Mouse (Mus musculus): Measurements from ENCODE around the gene Rab3a. TPM values are rescaled to one million over a fixed set of nuclear protein-coding genes. Genes with fewer than 3 reads are reported as not detected.
A peak's percentile ranks its signal among the peaks of the same experiment; 100 is the strongest.

Rab3a gene
- polyA plus RNA-seq (2016; fragmentation: Nextera tagmentation; extraction: Ambion mirVana) = 11.2 and 14.2 TPM in 2 replicates

DNA sequence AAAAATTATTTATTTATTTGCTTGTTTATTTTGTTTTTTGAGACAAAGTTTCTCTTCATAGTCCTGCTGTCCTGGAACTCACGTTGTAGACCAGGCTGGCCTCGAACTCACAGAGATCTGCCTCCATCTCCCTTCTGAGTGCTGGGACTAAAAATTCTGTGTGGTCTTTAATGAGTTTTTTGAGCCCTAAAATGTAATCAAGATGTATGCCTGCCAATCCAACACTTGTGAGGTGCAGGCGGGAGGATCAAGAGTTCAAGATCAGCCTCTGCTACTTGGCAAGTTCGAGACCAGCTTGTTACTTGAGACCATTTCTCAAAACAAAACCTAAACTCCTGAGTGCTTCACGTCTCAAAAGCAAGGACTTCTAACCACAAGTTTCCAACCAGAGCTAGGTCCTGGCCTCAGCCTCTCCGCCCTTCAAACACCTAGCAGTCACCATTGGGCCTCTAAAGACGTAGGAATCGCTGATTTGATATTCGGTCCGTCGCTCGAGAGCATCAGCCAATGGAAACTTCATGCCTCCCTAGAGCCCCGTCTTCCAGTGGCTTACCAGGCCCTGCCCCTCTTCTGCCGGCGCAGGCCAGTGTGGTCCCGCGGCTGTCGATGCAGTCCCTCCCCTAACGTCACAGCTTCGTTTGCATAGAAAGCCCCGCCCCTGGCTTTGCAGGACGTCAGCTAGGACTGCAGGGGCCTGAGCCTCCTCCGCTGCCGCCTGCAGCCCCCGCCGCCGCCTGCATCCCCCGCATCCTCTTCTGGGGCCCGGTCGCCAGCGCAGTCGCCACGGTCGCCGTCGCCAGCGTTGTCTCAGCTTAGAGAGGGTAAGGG is at the start of gene Rab3a:
Gene Rab3a, plus strand, starts transcription at position 637 of the 828 bp plus-strand sequence.
- 8% methylated on average over 37 of the region's 37 CpGs for WGBS
- peak within 1 kb of the TSS; percentile 74 for H3K4me3 ChIP-seq
- H3K27ac ChIP-seq = peak within 1 kb of the TSS; percentile 84
- DNase-seq (ENCODE audit: low spot score) = peak; percentile 99
- peaks cover 42% of the 10 kb centered on the region for H3K4me1 ChIP-seq
- H3K9me3 ChIP-seq = no peaks in the 10 kb centered on the region
- peaks cover 29% of the 10 kb centered on the region for H3K36me3 ChIP-seq
- peaks cover 19% of the 10 kb centered on the region for H3K27me3 ChIP-seq (ENCODE audit: insufficient read depth, poor library complexity, severe bottlenecking)

DNA sequence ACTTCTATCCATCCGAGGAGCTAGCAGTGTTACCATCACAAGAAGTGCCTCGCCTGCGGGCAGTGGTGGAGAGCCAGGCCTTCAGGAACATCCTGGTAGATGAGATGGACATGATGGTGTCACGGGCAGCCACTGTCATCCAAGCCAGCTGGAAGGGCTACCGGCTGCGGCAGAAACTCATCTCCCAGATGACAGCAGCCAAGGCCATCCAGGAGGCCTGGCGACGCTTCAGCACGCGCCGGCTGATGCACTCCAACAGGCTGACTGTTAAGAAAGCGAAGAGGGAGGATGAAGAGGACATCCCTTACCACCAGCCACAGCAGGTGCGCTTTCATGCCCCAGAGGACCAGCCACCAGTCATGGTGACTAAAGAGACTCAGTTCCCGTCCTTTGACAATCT is 46.2 kb upstream of the Rab3a start:
- no peak overlapping the region for H3K27ac ChIP-seq
- 0 out of 2 replicates have a peak, but pooled peaks cover 2% of the 10 kb centered on the region for H3K36me3 ChIP-seq
- H3K4me3 ChIP-seq = no peak overlapping the region
- peaks cover 10% of the 10 kb centered on the region; the same call in 1 of the 2 replicates for H3K4me1 ChIP-seq
- WGBS = 82% methylated on average over 14 of the region's 14 CpGs
- peaks cover 8% of the 10 kb centered on the region; the same call in 1 of the 2 replicates for H3K27me3 ChIP-seq (ENCODE audit: insufficient read depth, poor library complexity, severe bottlenecking)
- DNase-seq (ENCODE audit: low spot score) = no peak
- no peaks in the 10 kb centered on the region for H3K9me3 ChIP-seq

DNA sequence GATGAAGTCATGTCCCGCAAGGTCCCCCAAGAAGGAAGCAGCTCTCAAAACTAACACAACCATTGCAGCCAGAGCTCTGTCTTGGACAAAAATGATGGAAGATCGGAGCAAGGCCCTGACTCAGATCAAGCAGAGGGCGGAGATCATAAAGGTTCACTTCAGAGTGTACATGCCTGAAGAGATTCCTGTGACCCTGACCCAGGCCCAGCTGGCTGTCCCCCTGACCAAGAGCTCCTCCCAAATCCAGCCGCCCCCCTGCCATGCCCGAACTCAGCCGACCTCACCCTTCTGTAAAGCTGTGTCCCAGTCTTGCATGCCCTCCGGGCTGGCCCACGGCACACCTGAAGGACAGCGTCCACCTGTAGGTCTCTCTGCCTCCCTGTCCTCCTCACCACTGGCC is 44.7 kb upstream of the Rab3a start:
- no peak for DNase-seq (ENCODE audit: low spot score)
- H3K27ac ChIP-seq = no peak overlapping the region
- no peaks in the 10 kb centered on the region for H3K36me3 ChIP-seq
- WGBS = 87% methylated on average over 9 of the region's 9 CpGs
- H3K9me3 ChIP-seq = no peaks in the 10 kb centered on the region
- H3K4me3 ChIP-seq = no peak overlapping the region
- H3K4me1 ChIP-seq = peaks cover 10% of the 10 kb centered on the region; the same call in 1 of the 2 replicates
- peaks cover 17% of the 10 kb centered on the region; the same call in 1 of the 2 replicates for H3K27me3 ChIP-seq (ENCODE audit: insufficient read depth, poor library complexity, severe bottlenecking)

DNA sequence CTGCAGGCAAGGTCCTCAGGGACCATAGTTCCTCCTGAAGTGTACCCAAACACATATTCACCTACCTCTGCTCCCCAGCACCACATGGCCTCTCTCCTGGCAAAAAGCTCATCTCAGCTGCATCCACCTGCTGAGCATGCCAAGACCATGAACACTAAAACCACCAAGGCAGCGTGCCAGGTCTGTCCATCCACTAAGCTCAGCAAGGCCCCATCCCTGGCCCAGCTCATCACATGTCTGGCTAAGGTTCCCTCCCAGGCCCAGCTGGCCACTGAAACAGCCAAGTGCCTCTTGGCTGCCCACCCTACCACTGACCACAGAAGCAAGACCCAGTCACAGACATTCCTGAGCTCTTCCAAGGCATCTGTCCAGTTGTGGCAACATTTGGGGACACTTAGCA is 44.2 kb upstream of the Rab3a start:
- peaks cover 17% of the 10 kb centered on the region; the same call in 1 of the 2 replicates for H3K27me3 ChIP-seq (ENCODE audit: insufficient read depth, poor library complexity, severe bottlenecking)

DNA sequence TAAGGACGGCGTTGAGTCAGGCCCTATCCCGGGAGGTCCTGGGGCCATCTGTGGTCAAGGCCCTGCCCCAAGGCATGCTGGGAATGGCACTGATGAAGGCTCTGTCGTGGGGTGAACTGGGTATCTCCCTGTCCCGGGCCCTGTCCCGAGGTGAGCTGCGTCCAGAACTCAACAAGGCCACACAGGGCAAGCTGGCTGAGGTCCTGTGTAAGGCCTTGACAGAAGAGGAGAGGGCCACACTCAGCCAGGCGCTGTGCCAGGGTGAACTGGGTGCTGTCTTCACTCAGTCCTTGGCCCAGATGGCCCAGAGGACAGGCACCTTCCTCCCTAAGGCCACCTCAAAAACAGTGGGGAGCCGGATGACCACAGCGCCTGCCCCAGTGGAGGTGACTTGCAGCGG is 43.4 kb upstream of the Rab3a start:
- H3K27ac ChIP-seq = no peak overlapping the region
- H3K4me3 ChIP-seq = no peak overlapping the region
- no peaks in the 10 kb centered on the region for H3K36me3 ChIP-seq
- DNase-seq (ENCODE audit: low spot score) = no peak
- WGBS = 80% methylated on average over 11 of the region's 11 CpGs
- H3K4me1 ChIP-seq = peaks cover 10% of the 10 kb centered on the region; the same call in 1 of the 2 replicates
- H3K9me3 ChIP-seq = no peaks in the 10 kb centered on the region
- H3K27me3 ChIP-seq (ENCODE audit: insufficient read depth, poor library complexity, severe bottlenecking) = peaks cover 21% of the 10 kb centered on the region; the same call in 1 of the 2 replicates

More for the DNA sequence above, 44.2 kb upstream of the Rab3a start:
- H3K27ac ChIP-seq = no peak overlapping the region
- H3K36me3 ChIP-seq = no peaks in the 10 kb centered on the region
- H3K4me1 ChIP-seq = peaks cover 10% of the 10 kb centered on the region; the same call in 1 of the 2 replicates
- DNase-seq (ENCODE audit: low spot score) = no peak
- no peaks in the 10 kb centered on the region for H3K9me3 ChIP-seq
- 88% methylated on average over 1 of the region's 1 CpGs for WGBS
- H3K4me3 ChIP-seq = no peak overlapping the region

DNA sequence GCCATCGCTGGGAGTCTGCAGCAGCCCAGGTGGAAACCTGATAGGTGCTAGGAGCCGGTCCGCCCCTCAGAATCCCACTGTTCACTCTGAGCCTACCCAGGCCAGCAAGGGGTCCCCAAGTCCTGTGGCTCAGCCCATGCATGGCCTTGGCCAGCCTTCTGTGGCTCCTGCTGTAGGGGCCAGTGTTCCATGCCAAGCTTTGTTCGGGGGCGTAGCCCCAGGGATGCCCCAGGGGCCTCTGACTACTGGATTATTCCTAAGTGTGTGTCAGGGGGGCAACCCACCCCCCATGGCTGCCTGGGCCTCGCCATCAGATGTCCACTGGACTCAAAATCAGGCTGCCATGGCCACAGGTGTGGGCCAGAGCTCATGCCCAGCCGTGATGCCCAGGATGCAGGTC is 40.5 kb upstream of the Rab3a start:
- Histone ChIP-seq H3K27me3 (ENCODE audit: insufficient read depth, poor library complexity, severe bottlenecking) (peaks cover 45% of the 10 kb centered on the region), H3K4me1 (peaks cover 4% of the 10 kb centered on the region; the same call in 1 of the 2 replicates), H3K4me3 (no peak overlapping the region), H3K27ac (0 out of 2 replicates have a peak overlapping the region, but pooled peaks have one; percentile 38), H3K36me3 (no peaks in the 10 kb centered on the region), H3K9me3 (no peaks in the 10 kb centered on the region)
- no peak for DNase-seq (ENCODE audit: low spot score)
- 81% methylated on average over 7 of the region's 7 CpGs for WGBS

DNA sequence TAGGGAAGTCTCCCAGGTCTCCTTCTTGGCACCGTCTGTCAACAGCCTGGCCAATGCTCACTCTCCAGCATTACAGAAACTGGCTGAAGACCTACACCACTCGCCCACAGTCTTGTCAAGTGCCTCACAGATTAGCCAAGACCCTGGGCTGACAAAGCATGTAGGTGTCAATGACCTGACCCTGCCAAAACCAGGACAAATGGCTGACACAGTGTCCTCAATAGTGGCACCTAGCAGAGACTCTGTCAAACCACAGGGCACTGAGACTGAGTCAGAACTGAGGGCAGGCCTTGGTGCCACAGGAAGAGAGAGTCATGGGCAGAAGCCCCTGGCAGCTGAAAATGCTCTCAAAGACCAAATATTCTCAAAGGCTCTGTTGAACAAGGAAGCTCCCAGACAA is 39.4 kb upstream of the Rab3a start:
- H3K4me1 ChIP-seq = peaks cover 4% of the 10 kb centered on the region; the same call in 1 of the 2 replicates
- peaks cover 52% of the 10 kb centered on the region for H3K27me3 ChIP-seq (ENCODE audit: insufficient read depth, poor library complexity, severe bottlenecking)
- no peak overlapping the region for H3K4me3 ChIP-seq
- WGBS = 63% methylated on average over 2 of the region's 2 CpGs
- no peak for DNase-seq (ENCODE audit: low spot score)
- no peak overlapping the region for H3K27ac ChIP-seq
- H3K9me3 ChIP-seq = no peaks in the 10 kb centered on the region
- H3K36me3 ChIP-seq = no peaks in the 10 kb centered on the region

DNA sequence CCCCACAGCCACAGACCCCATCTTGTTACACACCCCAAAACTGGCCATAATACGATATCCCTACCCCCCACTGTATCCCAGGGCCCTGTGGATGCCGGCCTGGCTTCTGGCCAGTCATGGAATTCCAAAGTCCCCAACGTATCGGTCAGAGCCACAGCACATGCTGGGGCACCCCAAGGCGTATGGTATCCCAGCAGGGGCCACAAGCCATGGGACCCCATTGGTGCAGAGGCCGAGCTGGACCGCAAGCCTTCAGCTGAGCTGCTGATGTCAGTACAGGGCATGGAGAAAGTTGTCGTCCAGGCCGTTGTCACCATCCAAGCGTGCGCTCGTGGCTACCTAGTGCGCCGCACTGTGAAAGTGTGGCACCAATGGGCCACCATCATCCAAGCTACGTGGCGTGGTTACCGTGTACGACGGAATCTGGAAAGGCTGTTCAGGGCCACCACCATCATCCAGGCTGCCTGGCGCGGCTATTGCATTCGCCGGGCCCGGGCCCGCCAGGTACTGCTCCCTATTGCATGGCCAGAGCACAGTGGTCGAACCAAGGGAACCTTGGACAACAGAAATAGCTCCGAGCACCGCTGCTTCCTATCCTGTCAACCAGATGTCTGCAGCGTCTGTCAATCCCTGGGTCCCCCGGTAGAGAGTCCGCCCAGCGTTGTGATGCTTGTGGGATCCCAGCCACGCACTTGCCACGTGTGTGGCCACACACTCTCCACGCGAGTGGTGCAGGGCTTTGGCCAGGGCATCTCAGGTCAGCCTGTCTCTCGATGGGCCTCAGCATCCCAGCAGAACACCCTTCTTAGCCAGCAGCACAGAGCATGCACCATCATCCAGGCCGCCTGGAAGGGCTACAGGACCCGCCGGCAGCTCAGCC is 37.7 kb upstream of the Rab3a start:
- 73% methylated on average over 40 of the region's 40 CpGs for whole genome bisulfite sequencing
- Histone ChIP-seq H3K4me1 (peaks cover 4% of the 10 kb centered on the region; the same call in 1 of the 2 replicates), H3K36me3 (no peaks in the 10 kb centered on the region), H3K9me3 (no peaks in the 10 kb centered on the region), H3K27ac (no peak overlapping the region), H3K4me3 (no peak overlapping the region; the same call in 1 of the 2 replicates), H3K27me3 (ENCODE audit: insufficient read depth, poor library complexity, severe bottlenecking) (peaks cover 59% of the 10 kb centered on the region)
- DNase-seq (ENCODE audit: low spot score) = no peak

DNA sequence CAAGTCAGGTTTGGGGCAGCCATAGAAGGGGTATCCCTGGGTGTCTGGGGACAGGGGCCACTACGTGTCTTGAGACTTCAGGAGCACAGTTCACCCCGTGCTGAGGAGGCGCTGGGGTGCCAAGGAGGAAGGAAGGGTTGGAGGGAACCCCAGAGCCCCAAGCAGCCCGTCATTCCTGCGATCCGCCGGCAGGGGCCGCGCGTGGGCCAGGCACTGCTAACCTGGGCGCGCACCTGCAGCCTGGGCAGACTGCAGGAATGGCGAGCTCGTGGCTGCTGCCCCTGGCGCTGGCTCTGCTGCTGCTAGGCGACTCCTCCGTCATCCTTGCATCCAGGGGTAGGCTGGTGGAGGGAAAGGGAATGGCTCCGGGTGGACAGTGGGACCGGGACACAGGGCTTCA is 36.2 kb upstream of the Rab3a start, which contains the start of gene Gm3336:
Gene Gm3336, plus strand, starts transcription at position 247 of the 400 bp plus-strand sequence.
- 2% methylated on average over 19 of the region's 19 CpGs for WGBS

DNA sequence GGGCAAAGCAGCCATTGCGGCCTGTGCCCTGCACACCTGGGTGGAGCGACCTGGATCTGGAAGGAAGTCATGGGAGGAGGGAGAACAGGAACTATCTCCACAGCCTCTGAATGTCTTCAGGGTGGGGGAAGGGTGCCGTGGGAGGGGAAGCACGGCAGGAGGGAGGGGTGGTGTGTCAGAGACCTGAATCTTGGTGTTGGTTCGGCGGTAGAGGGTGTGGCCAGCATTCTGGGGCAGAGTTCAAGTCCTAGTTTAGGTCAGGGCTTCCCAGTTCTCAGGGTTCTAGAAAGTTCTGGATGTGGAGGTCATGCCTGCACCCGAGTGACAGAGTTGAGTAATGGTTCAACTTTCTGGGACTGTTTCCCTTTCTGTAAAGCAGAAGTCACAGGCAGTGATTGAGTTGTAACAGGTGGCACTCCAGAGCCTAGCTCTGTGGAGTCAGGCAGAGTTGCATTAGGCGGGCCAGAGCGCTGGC is 34.6 kb upstream of the Rab3a start:
- Histone ChIP-seq H3K4me1 (peaks cover 17% of the 10 kb centered on the region; the same call in 1 of the 2 replicates), H3K27me3 (ENCODE audit: insufficient read depth, poor library complexity, severe bottlenecking) (peaks cover 54% of the 10 kb centered on the region), H3K27ac (no peak overlapping the region), H3K9me3 (no peaks in the 10 kb centered on the region), H3K4me3 (no peak overlapping the region), H3K36me3 (no peaks in the 10 kb centered on the region)
- 53% methylated on average over 9 of the region's 9 CpGs for WGBS
- DNase-seq (ENCODE audit: low spot score) = no peak

More for the DNA sequence above, 36.2 kb upstream of the Rab3a start, which contains the start of gene Gm3336:
- peaks cover 7% of the 10 kb centered on the region; the same call in 1 of the 2 replicates for H3K4me1 ChIP-seq
- no peaks in the 10 kb centered on the region for H3K9me3 ChIP-seq
- no peaks in the 10 kb centered on the region for H3K36me3 ChIP-seq
- peaks cover 56% of the 10 kb centered on the region for H3K27me3 ChIP-seq (ENCODE audit: insufficient read depth, poor library complexity, severe bottlenecking)
- no peak for DNase-seq (ENCODE audit: low spot score)
- H3K27ac ChIP-seq = no peak within 1 kb of the TSS
- no peak within 1 kb of the TSS for H3K4me3 ChIP-seq

DNA sequence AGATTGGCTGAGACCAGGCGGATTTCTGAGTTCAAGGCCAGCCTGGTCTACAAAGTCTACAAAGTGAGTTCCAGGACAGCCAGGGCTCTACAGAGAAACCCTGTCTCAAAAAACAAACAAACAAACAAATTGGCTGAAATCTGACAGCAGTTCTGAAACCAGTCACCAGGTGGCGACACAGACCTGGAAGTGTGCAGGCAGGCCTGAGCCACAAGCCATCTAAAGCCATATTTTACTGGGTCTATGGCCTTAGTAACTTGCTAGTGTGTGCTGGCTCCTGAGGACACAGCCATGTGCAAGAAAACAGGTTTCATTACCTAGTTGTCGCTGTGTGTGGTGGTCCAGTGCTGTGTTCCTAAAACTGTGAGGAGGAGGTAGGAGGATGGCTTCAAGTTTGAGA is 33.7 kb upstream of the Rab3a start:
- Histone ChIP-seq H3K36me3 (no peaks in the 10 kb centered on the region), H3K27me3 (ENCODE audit: insufficient read depth, poor library complexity, severe bottlenecking) (peaks cover 53% of the 10 kb centered on the region), H3K4me1 (peaks cover 17% of the 10 kb centered on the region; the same call in 1 of the 2 replicates), H3K27ac (no peak overlapping the region), H3K9me3 (no peaks in the 10 kb centered on the region), H3K4me3 (no peak overlapping the region)
- no peak for DNase-seq (ENCODE audit: low spot score)
- 6% methylated on average over 3 of the region's 3 CpGs for WGBS

DNA sequence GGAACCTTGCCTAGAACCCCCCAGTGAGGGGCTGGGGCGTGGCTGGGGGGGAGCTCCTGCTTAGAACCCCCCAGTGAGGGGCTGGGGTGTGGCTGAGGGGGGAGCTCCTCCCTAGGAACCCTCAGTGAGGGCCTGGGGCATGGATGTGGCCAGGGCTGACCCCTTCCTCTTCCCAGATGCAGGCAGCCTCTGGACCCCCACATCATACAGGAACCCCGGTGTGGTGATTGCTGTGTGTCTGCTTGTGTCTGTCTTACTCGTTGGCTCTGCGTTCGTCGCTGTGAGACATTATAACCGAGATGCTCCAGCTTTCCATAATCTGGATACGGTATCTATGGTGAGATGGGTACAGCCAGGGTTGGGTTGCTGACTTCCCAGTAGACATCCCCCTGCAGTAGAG is 32.9 kb upstream of the Rab3a start:
- Histone ChIP-seq H3K4me1 (peaks cover 17% of the 10 kb centered on the region; the same call in 1 of the 2 replicates), H3K36me3 (no peaks in the 10 kb centered on the region), H3K27me3 (ENCODE audit: insufficient read depth, poor library complexity, severe bottlenecking) (peaks cover 55% of the 10 kb centered on the region), H3K27ac (no peak overlapping the region), H3K4me3 (no peak overlapping the region), H3K9me3 (no peaks in the 10 kb centered on the region)
- no peak for DNase-seq (ENCODE audit: low spot score)
- 80% methylated on average over 8 of the region's 8 CpGs for WGBS

All from heart, embryonic 10.5 days (tissue).